Mouse (Mus musculus) C2C12 (cell line): ENCODE data around the gene Scn2b.

ENCODE experiments used
- CEBPB ChIP-seq: IDR thresholded peaks from one replicate; pipeline ENCODE4 v1.6.1; 2011; ENCODE audit warnings: low read depth, mild to moderate bottlenecking, control low read depth, moderate library complexity
- CTCF ChIP-seq: IDR thresholded peaks from one replicate; pipeline ENCODE4 v1.5.1; 2011; ENCODE audit not compliant: control insufficient read depth, insufficient read depth, insufficient read length
- MAX ChIP-seq: IDR thresholded peaks from one replicate; pipeline ENCODE4 v1.6.1; 2011; ENCODE audit warnings: mild to moderate bottlenecking, control low read depth

DNA sequence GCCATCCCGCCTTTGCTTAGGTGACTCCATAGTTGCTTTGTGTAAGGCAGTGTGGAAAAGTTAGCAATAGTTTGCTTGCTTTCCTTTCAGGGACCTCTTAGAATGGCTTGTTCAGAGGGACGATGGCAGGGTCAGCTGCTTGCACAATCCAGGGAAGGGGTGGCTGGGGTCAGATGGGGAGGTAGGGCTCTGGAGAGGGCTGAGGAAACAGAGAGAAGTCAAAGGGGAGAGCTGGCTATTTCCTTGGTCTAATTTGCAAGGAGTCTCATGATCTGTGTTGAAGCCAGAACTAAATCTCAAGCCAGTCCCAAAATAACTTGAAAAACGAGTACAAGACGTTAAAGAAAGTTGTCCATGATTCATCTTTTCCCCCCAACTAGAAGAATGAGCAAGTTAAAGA, 24.9 kb upstream of the Scn2b start:
- TF ChIP-seq CTCF (no peak), MAX (no peak), CEBPB (no peak)
